Mouse (Mus musculus) cerebellum, postnatal 25 days (tissue): ENCODE measurements around the gene Strada.
"Not testable (repeated sequence)": the region's sequence is repeated elsewhere in the genome, so short reads cannot be mapped to it uniquely, and the experiment has no call there.

Experiments
- DNase-seq, 2 experiments: peaks; one replicate each; pipeline ENCODE4 v3.0.0; 2021; ENCODE audit warnings: mixed read lengths in 2 of 2

Gene Strada

DNA sequence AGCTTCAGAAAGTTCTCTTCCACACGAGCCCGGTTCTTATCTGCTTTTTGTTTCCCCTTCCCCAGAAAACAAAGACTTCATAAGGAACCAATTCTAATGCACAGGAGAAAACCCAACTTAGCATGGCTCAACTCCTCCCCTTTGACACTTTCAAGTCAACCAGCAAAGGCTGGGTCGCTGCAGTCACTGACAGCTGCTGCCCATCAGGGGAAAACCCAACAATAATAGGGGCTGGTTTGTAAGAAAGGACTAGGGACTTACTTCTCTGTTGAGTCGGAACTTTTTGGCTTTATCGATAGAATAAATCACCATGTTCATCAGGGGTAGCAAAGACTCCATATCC, at the start of gene Strada:
Strada (minus strand) TSS at position 46 of the 343 bp plus-strand sequence.
- no peak for DNase-seq

DNA sequence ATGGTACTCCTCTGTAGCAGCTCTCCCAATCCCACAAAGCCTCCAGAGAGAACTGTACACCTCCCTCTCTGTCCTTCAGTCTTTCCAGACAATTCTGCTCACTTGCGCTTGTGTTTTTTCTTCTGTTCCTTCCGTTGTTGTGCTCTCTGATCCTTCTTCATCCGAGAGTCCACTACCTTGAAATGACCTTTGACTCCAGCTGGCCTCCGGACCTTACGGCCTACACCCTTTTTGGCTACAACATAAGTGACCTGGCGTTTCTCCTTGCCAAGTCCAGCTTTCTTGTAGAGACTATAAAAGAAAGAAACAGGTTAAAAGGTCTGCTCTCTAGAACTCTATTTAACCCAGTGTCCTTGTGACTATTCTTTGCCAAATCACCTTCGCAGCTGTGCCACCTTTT, 47.4 kb upstream of the Strada start:
- no peak for DNase-seq

DNA sequence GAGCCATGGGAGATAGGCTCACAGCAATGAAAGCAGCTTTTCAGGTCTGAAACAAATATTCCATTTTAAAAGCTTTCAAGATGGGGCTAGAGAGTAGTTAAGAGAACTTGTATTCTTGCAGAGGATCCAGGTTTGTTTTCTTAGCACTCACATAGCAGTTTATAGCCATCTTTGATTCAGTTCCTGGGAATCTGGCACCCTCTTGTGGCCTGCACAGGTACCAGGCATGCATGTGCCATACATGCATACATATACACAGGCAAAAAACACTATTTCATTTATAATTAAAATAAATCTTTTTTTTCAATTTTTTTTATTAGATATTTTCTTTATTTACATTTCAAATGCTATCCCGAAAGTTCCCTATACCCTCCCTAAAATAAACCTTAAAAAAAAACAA, 44.9 kb upstream of the Strada start:
- peak in 1 of 2 experiments; percentile 31 for DNase-seq

DNA sequence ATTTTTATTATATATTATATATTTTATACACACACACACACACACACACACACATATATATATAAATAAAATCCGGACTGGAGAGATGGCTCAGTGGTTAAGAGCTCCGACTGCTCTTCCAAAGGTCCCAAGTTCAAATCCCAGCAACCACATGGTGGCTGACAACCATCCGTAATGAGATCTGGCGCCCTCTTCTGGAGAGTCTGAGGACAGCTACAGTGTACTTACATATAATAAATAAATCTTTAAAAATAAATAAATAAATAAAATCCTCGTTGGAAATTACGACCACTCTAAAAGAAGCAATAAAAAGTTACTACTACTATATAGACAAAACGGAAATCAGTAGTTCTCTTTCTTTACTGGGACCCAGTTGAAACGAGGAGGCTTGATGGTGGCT, 32.0 kb upstream of the Strada start:
- DNase-seq: not testable (repeated sequence)

DNA sequence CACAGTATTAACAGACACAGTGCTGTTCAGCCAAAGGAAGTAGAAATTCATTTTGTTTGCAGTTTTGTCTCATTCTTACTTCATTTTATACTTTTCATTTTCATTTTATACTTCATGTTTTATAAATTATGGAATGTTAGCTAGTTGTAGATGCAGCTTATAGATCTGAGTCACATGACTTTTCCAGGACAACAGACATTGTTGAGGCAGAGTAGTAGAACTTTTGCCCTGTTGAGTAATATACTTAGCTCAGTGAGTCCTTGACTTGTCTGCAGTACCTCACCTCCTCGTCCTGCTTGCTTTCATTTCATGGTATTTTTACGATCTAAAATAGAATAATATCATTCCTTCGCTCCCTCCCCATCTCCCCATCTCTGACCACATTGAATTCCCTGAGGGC, 18.6 kb upstream of the Strada start:
- DNase-seq: no peak

DNA sequence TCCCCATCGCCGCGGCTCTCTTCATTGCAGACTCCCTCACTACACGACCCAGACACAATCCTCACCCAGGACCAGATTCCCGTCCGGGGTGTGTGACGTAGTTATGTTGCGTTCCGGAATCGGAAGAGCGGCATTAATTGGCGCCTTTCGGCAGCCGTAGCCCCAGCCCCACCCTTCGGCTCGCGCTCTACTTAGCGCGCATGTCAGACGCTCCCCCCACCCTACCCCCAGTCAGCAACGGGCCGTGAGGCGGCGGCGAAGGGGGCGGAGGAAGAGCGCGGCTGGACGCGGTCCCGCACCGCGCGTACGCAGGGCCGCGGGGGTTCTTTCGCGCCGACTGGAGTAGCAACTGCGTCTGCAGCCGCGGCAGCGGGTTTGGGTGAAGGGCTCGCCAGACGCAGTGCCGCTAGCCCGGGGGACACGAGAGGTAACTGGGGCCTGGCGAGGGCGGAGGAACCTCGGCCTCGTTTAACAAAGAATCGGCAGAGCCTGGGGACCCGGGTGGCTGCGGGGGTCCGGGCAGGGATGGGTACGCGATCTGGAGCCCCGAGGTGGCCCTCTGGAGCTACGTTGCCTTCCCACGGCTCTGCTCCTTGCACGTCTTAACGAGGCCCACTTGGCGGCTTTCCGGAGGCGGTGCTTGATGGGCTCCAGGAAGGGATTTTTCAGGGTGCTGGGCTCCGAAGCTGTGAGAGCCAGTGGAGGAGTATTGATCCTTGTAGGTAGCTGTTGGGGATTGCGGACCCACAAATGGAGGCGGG, 14.9 kb upstream of the Strada start, which contains the start of gene Ddx42:
Ddx42 (plus strand) TSS at position 197 of the 761 bp plus-strand sequence.
- peak; percentile 95 to 97 for DNase-seq

DNA sequence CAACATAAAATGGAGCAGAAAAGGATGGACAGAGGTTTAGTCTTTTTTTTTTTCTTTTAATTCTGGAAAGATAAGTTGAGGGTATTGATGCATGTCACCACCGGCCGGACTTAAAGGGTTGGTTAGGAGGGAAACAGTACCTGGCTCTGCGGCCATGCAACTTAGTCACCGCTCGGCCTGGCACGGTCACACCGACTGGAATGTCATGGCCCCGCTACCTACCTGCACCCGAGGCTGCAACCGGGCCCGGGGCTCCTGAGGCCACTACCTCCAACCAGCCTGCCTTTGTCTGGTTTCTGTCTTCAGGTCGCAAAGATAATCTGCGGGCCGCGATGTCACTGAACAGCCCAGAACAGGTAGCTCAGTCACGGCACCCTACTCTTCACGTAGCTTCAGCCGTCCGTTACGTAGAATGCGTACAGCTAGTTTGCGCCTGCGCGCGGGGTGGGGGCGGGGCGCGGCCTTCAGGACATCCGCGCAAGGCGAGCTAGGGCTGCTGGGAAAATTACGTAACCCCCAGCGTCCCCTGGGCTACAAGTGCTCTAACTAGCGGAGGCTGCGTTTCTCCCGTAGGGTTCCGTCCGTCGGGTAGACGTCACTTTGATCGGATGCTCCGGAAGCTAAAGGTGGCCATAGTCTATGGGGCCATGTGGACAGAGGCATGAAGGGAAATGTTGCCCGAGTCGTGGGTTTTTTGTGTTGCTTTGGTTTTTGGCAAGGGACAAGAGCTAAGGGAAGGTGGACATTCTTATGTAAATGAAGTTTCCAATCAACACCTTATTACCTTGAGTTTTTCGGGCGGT, 14.2 kb upstream of the Strada start, which contains the start of gene Ccdc47:
Ccdc47 (minus strand) TSS at position 418 of the 803 bp plus-strand sequence.
- DNase-seq: peak; percentile 95 to 97

DNA sequence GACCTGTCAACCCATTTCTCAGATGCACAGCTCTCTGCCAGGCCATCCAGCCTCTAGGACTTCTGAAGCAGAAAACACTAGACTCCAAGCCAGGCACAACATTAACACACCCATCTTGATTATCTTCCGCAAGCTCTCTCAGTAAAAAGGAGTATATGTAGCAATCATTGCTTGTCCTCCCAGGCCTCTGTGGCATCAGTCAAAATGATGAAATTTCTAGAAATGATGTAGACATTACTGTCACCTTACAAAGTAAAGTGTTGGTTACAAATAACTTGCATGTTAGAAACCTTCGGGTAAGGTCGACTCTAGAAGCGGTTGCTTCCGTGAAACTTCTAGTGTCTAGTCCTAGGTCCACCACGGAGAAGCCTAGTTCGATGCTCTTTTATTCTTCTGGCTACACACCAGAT, 13.5 kb upstream of the Strada start:
- no peak for DNase-seq

DNA sequence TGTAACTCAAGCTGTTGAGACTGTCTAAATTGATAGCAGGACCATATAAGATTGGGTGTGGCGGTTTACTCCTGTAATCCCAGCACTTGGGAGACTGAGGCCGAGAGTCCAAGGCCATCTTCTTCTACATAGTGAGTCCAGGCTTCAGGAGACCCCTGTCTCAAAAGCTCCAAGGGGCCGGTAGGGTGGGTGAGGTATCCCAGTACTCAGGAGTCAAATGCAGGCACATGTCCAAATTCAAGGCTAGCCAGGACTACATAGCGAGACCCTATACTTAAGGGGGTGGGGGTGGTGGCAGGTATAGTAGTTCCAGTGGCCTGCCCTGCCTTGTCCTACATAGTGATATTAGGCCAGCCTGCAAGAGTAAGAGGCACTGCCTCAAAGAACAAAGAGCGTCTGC, 12.9 kb upstream of the Strada start:
- no peak for DNase-seq

DNA sequence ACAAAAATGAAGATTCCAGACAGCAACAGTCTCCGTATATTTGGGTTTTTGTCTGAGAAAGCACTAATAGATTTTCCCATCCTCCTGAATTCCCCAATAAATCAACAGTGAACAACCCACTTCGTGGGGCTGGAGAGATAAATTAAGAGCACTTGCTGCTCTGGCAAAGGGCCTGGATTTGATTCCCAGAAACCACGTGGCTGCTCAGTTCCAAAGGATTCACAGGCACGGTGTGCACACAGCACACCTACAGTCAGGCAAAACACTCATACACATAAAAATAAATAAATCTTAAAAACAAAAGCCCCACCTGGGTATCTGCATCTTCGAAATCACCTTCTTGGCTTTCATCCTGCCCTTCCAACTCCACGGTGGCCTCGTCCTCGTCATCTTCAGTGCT, 10.8 kb upstream of the Strada start:
- DNase-seq: no peak

DNA sequence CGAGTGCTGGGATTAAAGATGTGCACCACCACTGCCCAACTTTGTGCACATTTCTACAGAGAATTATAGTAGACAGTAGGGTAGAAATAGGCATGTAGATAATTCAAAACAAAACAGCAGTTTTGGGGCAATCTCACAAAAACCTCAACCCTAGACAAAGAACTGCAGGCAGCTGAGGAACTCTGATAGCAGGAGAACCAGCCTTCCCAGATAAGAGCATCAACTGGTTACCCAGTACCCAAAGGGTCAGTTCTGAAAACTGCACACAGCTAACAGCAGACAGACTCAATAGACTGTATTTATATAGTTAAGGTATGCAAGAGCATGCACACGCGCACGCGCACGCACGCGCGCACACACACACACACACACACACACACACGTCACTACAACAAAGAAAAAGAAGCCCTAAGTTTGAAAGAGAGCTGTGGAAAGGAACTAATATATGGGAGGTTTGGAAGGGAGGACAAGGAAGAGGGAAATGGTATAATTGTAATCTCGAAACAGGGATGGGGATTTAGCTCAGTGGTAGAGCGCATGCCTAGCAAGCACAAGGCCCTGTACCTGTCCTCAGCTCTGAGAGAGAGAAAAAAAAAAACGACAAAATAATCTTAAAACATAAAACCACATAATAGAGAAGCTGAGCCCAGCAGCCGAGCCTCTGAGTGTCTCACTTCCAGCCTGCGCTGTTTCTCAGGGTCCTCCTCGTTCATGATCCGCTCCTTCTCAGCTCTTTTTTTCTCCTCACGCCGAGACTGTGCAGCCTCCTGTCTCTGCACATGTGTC, 438 bp downstream of the Strada start:
- DNase-seq: no peak

DNA sequence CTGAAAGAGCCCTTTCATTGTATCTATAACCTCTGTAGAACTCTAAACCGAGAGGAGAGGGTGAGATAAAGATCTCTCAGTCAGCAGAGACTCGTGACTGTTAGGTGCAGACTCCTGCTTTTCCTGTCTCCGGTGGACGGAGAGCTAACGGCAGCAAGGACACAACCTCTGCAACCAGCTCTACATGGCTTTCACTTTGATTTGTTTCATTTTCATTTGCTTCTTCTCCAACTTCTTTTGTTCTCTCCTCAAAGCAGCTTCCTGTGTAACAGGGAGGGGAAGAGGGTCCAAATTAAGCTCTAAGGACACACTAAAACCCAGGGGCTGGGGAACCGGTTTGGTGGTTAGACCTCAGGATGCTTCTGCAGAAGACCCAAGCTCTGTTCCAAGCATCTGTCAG, 1.2 kb downstream of the Strada start:
- DNase-seq: no peak

DNA sequence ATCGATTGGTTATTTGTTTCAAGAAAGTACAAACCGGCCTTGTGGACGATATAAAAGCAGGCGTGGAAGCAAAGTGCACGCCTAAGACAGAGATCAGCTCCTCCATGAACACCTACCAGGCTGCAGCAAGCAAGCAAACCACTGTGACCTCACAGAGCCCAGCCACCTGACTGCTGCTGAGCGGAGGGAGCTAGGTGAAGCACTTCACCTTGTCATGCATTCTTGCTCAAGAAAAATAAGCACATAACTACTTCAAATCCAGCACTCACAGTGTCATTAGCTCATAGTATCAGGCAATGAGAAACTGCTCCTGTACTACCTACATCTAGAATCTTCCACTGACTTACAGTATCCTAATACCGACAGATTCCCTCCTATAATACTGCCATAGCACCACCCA, 2.0 kb downstream of the Strada start:
- DNase-seq: not testable (repeated sequence)

DNA sequence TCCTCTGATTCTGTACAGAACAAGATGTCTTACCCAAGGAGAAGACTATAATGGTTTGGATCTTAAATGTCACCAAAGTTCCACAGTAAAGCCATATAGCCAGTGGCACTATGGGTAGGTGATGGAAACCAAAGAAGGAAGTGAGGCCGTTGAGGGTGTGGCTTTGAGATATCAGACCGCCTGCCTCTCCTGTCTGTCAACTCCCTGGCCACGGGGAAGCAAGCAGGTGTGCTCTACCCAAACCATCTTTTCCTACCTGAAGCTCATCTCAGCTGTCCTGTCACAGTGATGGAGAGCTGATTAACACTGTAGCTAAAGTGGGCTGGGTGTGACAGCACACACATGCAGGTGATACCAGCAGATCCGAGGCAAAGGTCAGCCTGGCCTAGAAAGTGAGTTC, 3.7 kb downstream of the Strada start:
- DNase-seq: no peak

DNA sequence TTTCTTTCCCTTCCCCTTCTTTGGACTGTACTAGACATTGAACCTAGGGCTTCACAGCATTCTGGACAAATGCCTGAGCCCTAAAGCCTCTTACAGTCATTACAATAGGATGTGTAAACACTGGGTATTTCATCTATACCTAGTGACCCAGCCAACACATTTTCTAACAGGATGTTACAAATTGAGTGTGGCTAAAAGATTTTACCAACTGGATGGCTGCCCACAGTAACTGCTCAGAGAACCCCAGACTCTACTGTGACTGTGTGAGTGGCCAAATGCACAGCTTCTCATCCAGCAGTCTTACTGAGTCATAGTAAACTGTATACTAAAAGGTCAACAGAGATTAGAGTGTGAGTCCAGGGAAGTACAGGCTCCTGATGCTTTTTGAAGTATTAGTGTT, 6.6 kb downstream of the Strada start:
- DNase-seq: no peak

DNA sequence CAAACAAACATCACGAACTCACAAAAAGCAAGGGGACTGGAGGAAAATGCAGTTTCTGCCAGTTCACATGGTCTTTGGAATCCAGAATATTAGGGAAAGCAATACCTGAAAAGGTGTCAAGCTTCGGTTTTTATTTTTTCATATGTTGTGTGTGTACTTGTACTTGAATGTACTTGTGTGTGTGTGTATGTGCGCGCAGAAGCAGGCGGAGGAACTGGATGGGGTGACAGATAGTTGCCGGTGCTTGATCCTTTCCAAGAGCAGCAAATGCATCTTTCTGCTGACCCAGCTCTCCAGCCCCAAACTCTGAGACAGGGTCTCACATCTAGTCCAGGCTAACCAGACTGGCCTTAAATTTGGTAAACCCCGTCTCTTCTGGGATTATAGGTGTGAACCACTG, 7.1 kb downstream of the Strada start:
- no peak for DNase-seq

DNA sequence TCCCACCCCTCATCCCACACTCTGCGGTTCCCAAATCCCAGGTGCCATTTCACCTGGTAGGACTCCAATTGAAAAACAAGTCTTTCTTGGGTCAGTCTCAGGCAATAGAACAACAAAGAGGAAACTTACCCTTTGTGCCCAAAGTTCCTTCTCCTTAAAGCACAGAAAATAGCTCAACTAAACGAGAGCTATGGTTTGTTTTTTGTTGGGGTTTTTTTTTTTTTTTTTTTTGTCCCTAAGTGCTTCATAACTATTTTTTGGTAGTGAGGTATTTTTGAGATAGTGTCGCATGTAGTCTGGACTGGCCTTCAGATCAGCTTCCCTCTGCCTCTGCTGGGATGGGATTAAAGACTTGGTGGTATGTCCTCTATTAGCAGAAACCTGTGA, 7.8 kb downstream of the Strada start:
- no peak for DNase-seq

DNA sequence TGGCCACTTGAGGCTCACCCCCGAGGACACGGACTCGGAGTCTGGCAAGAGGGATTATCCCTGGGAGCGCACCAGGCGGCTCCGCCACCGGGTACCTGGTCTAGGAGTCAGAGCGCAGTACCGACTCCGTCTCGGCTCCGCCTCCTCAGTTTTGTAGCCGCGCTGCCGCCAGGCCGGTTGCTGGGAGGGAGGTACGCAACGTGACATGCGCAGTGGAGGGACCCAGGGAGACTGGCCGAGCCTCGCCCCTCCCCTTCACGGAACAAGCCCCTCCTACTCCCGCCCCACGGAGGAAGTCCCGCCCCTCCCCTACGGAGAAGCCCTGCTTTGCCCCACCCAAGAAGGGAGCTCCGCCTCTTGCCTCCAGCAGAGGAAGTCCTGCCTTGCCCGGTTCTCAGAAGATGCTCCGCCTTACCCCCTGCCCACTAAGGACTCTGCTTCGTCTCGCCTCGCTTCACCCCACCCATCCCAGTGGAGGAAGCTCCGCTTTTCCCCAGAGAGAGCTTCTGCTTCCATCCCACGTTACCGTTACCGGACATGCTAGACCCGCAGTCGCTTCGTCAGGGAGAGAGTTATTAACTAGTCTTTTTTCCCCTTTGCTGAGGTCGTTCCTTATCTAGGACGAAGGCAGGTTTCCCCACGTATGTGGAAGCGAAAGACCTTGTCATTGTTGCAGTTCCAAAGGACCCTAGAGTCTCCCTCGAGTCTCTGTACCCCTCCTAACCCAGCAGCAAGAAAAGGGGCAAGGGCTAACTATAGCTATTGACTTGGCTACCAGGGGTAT, 8.4 kb downstream of the Strada start:
- peak; percentile 97 to 99 for DNase-seq

DNA sequence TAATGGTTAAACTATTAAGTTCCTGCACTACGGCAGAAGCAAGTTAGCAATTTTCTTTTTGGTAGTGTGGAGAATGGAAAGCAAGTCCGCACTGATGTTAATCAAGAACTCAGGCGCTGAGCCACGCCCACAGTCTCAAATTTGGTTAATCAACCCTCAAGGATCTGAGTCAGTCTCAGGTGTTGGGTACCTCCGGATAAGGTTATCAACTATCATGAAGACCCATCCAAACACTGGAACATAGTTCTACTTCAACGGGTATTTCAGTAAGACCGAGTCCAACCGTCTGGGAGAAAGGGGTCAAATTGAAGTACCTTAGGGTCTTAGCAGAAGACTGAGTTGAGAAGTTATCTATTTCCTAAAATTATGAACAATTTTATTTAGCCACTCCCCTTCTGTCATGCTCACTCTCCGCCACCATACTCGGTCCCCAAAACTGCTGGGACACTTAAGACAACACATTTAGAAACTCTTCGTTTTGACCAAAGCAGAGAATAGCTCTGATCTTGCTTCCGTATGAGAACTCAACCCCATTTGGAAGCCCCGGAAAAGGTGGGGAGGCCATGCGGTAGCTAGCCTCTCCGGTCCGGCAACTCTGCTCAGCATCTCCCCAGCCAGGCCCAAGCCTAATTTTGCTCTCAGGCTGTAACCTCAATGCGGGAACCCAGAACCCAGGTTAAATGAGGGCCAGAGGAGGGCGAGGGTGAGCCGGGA, 9.2 kb downstream of the Strada start:
- no peak for DNase-seq

DNA sequence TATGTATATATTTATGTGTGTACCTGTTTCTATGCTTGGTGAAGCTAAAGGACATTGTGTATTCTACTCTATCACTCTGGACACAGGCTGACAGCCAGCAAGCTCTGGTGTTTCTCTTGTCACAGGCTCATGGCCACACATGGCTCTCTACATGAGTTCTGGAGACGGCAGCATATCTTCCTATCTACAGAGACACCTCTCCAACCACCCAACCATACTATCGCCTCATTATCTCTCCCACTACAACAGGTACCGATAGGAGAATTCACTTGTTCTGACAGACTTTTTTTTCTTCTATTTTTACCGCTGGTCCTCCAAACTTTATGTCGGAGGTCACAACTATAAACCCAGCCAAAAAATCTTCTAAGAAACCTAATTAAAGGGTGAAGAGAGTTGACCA, 9.7 kb downstream of the Strada start:
- DNase-seq: no peak

DNA sequence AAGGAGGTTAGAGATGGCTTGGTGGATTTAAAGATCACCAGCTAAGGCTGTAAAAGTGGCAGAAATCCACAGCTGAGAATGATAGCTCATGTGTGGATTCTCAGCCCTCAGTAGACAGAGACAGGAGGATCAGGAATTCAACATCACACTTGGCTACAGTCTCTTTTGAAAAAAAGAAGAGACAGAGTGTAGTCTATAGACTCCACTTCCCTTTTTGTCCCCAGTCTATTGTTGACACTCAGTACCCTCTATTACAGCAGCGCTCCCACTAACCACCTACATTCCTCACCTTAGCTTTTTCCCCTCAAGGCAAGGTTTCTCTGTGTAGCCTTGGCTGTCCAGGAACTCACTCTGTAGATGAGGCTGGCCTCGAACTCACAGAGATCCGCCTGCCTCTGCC, 10.3 kb downstream of the Strada start:
- no peak for DNase-seq

DNA sequence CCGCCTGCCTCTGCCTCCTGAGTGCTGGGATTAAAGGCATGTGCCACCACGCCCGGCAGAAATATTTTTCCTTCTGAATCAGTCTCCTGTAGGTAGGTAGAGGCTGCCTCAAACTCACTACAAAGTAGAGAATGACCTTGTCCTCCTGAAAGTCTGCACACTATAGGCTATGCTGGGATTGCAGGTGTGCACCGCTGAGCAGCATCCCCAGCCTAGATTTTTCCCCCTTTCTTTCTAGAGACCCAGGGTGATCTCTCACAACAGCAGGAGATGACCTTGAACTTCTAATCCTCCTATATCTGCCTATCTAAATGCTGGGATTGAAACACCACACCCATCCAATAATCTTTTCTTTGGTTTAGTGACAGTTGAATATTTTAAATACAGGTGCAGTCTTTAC, 14.6 kb downstream of the Strada start:
- DNase-seq: no peak
